Mouse (Mus musculus) liver, postnatal 0 days (tissue): ENCODE results near the gene Prkab1. TPM values are rescaled to one million over a fixed set of nuclear protein-coding genes. Genes with fewer than 3 reads are reported as not detected.

Experiments used
- ATAC-seq: fragments of 200-750 bp; cut with Nextera tagmentation; 2 replicates; pipeline ENCODE4 v1.8.0; 2017; ENCODE audit warnings: mild to moderate bottlenecking, moderate library complexity
- DNase-seq: peaks from one replicate; pipeline ENCODE4 v3.0.0-alpha.2; 2016
- H3K27ac ChIP-seq: fragments of 300-500 bp; sonication (generic); 2 replicates; pipeline ENCODE4 v1.5.1; 2014; ENCODE audit warnings: antibody characterized with exemption, moderate library complexity, mild to moderate bottlenecking, low read depth
- H3K27me3 ChIP-seq: fragments of 300-500 bp; sonication (generic); 2 replicates; pipeline ENCODE4 v1.6.1; 2014; ENCODE audit warnings: low read length, control low read depth, mixed read lengths; ENCODE audit not compliant: insufficient read depth
- H3K36me3 ChIP-seq: fragments of 300-500 bp; sonication (generic); replicated peaks from 2 replicates; pipeline ENCODE4 v1.6.1; 2014; ENCODE audit warnings: mild to moderate bottlenecking, control low read depth, low read length, moderate library complexity, mixed read lengths; ENCODE audit not compliant: insufficient read depth
- H3K4me1 ChIP-seq: fragments of 300-500 bp; sonication (generic); 2 replicates; pipeline ENCODE4 v1.6.1; 2014; ENCODE audit warnings: antibody characterized with exemption, mild to moderate bottlenecking, control low read depth; ENCODE audit not compliant: insufficient read depth
- H3K4me2 ChIP-seq: fragments of 300-500 bp; sonication (generic); 2 replicates; pipeline ENCODE4 v1.6.1; 2014; ENCODE audit warnings: low read depth, mild to moderate bottlenecking, low read length, moderate library complexity, mixed read lengths
- H3K4me3 ChIP-seq: fragments of 300-500 bp; sonication (generic); 2 replicates; pipeline ENCODE4 v1.5.1; 2014; ENCODE audit warnings: low read depth, low read length
- H3K9ac ChIP-seq: fragments of 300-500 bp; sonication (generic); replicated peaks from 2 replicates; pipeline ENCODE4 v1.6.1; 2014; ENCODE audit warnings: mild to moderate bottlenecking, moderate library complexity
- H3K9me3 ChIP-seq: fragments of 300-500 bp; sonication (generic); 2 replicates; pipeline ENCODE4 v1.6.1; 2016; ENCODE audit warnings: mild to moderate bottlenecking, control low read depth, low read length, mixed read lengths
- CTCF ChIP-seq: sonication (generic); IDR thresholded peaks from 2 replicates; pipeline ENCODE4 v1.5.1; 2016; ENCODE audit warnings: antibody characterized with exemption, low read depth
- EP300 ChIP-seq: IDR thresholded peaks from 2 replicates; pipeline ENCODE4 v1.6.1; 2016; ENCODE audit warnings: antibody characterized with exemption, low read depth, mild to moderate bottlenecking
- WGBS: fragments of 180-500 bp; shearing (Covaris S2); extraction: QIAGEN DNeasy Blood & Tissue Kit; methylation state at CpG from one replicate; pipeline ENCODE4 v1.1.7; 2014; ENCODE audit not compliant: insufficient replicate concordance; 5-methylcytosine and 5-hydroxymethylcytosine counted together
- polyA plus RNA-seq: library from polyadenylated mRNA; unstranded; fragments of >200 nt; fragmentation: Nextera tagmentation; extraction: Ambion mirVana; gene quantifications from 2 replicates; pipeline ENCODE4 v1.2.1, GENCODE M21; 2015

Prkab1 gene
- polyA plus RNA-seq, 1 experiment from 2014 or later, result 51.6 TPM

- DNase-seq (no peak), ATAC-seq (no peak)
- WGBS, result 72% methylated on average over 8 of the region's 8 CpGs
- Histone ChIP-seq H3K4me1 (no peaks in the 10 kb centered on the region), H3K4me2 (no peak overlapping the region), H3K36me3 (peaks cover 18% of the 10 kb centered on the region), H3K4me3 (no peak overlapping the region), H3K27me3 (no peaks in the 10 kb centered on the region), H3K27ac (no peak overlapping the region), H3K9me3 (no peaks in the 10 kb centered on the region), H3K9ac (no peak overlapping the region)
- TF ChIP-seq EP300 (no peak), CTCF (no peak)
These were observed 21.2 kb downstream of the Prkab1 start for GRCm38 (mm10) chr5:116003154-116003553.

GRCm38 (mm10) chr5:115997376-115997775, 26.9 kb downstream of the Prkab1 start:
- 86% methylated on average over 13 of the region's 13 CpGs for whole genome bisulfite sequencing
- Histone ChIP-seq H3K27ac (no peak overlapping the region), H3K27me3 (no peaks in the 10 kb centered on the region), H3K4me2 (no peak overlapping the region), H3K36me3 (peaks cover 40% of the 10 kb centered on the region), H3K4me1 (no peaks in the 10 kb centered on the region), H3K4me3 (no peak overlapping the region), H3K9ac (no peak overlapping the region), H3K9me3 (no peaks in the 10 kb centered on the region)
- DNase-seq (no peak), ATAC-seq (no peak)
- TF ChIP-seq EP300 (no peak), CTCF (no peak)

- Histone ChIP-seq H3K4me3 (no peak overlapping the region), H3K9me3 (no peaks in the 10 kb centered on the region), H3K4me2 (no peak overlapping the region), H3K9ac (no peak overlapping the region), H3K4me1 (no peaks in the 10 kb centered on the region), H3K36me3 (peaks cover 65% of the 10 kb centered on the region), H3K27ac (no peak overlapping the region), H3K27me3 (no peaks in the 10 kb centered on the region)
- no peak for TF ChIP-seq EP300
- no peak for TF ChIP-seq CTCF
- 96% methylated on average over 15 of the region's 15 CpGs for WGBS
- no peak for ATAC-seq
- no peak for DNase-seq
These were observed 30.2 kb downstream of the Prkab1 start for GRCm38 (mm10) chr5:115994101-115994500.

GRCm38 (mm10) chr5:115991717-115992116, 32.6 kb downstream of the Prkab1 start:
- 95% methylated on average over 11 of the region's 11 CpGs for WGBS
- TF ChIP-seq CTCF, result no peak
- no peak for TF ChIP-seq EP300
- DNase-seq, result no peak
- no peak overlapping the region for H3K9ac ChIP-seq
- H3K4me2 ChIP-seq, result no peak overlapping the region
- no peak overlapping the region for H3K27ac ChIP-seq
- H3K9me3 ChIP-seq, result no peaks in the 10 kb centered on the region
- no peak overlapping the region for H3K4me3 ChIP-seq
- no peaks in the 10 kb centered on the region for H3K27me3 ChIP-seq
- peaks cover 77% of the 10 kb centered on the region for H3K36me3 ChIP-seq
- H3K4me1 ChIP-seq, result no peaks in the 10 kb centered on the region
- ATAC-seq, result no peak

GRCm38 (mm10) chr5:115987284-115987683, 37.0 kb downstream of the Prkab1 start:
- 94% methylated on average over 12 of the region's 12 CpGs for WGBS
- peaks cover 82% of the 10 kb centered on the region for H3K36me3 ChIP-seq

GRCm38 (mm10) chr5:115985101-115985500, 39.2 kb downstream of the Prkab1 start:
- no peak overlapping the region for H3K4me2 ChIP-seq
- H3K9me3 ChIP-seq, result no peaks in the 10 kb centered on the region
- WGBS, result 95% methylated on average over 11 of the region's 11 CpGs
- no peak overlapping the region for H3K4me3 ChIP-seq
- H3K27me3 ChIP-seq, result no peaks in the 10 kb centered on the region
- TF ChIP-seq EP300 (no peak), CTCF (no peak)
- ATAC-seq (no peak), DNase-seq (no peak)
- peaks cover 77% of the 10 kb centered on the region for H3K36me3 ChIP-seq
- H3K4me1 ChIP-seq, result no peaks in the 10 kb centered on the region
- no peak overlapping the region for H3K9ac ChIP-seq
- H3K27ac ChIP-seq, result no peak overlapping the region

More at GRCm38 (mm10) chr5:115987284-115987683, 37.0 kb downstream of the Prkab1 start:
- TF ChIP-seq CTCF (no peak), EP300 (no peak)
- H3K9ac ChIP-seq, result no peak overlapping the region
- ATAC-seq, result no peak
- H3K4me1 ChIP-seq, result no peaks in the 10 kb centered on the region
- no peaks in the 10 kb centered on the region for H3K27me3 ChIP-seq
- no peak overlapping the region for H3K4me3 ChIP-seq
- H3K9me3 ChIP-seq, result no peaks in the 10 kb centered on the region
- no peak for DNase-seq
- no peak overlapping the region for H3K4me2 ChIP-seq
- no peak overlapping the region for H3K27ac ChIP-seq

- Histone ChIP-seq H3K27ac (no peak overlapping the region), H3K36me3 (peaks cover 77% of the 10 kb centered on the region), H3K9me3 (no peaks in the 10 kb centered on the region), H3K9ac (no peak overlapping the region), H3K4me2 (no peak overlapping the region), H3K27me3 (no peaks in the 10 kb centered on the region), H3K4me1 (no peaks in the 10 kb centered on the region), H3K4me3 (no peak overlapping the region)
- TF ChIP-seq CTCF, result no peak
- no peak for TF ChIP-seq EP300
- no peak for DNase-seq
- WGBS, result 94% methylated on average over 6 of the region's 6 CpGs
- no peak for ATAC-seq
These were observed 39.9 kb downstream of the Prkab1 start for GRCm38 (mm10) chr5:115984392-115984791.
